Mouse (Mus musculus): ENCODE data around the gene Oat.

Oat gene

DNA sequence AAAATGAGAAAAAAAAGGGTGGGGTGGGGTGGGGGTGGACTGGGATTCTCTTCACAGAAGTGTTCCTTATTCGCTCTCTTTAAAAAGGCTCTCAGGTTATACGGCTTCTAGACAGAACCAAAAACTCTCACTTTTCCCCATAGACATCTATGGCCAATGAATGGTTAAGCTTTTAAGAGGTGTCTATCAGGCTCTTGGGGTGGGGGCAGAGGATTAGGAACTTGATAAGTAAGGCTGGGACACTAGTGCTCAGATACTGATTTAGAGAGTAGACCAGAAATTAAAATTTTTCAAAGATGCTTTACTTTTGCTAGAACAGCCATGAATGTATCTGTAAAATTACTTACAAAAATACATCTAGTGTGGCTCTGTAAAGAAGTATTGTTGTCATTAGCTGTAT lies 18.1 kb upstream of the Oat start:
- in situ Hi-C loops (cut with MboI; ENCODE audit: unreplicated experiment in 2 of 2) = no loop called here

DNA sequence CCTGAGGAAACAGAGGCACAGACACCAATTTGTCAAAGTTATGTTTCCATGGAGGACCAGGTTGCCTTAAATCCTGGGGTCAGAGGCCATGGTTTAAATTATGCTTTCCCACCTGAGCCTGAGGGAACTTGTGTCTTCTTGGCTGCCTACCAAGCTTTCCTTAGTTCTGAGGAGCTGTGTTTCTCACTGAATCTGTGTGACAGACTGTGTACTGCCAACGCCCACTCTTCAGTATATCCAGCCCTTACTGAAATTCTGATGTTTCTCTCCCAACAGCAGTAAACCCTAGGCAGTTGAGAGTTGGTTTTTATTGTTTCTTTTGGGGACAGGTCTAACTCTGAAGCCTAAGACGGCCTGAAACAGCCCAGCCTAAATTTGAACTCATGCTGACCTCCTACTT lies 17.6 kb upstream of the Oat start:
- in situ Hi-C loops (cut with MboI; ENCODE audit: unreplicated experiment in 2 of 2) = no loop called here

DNA sequence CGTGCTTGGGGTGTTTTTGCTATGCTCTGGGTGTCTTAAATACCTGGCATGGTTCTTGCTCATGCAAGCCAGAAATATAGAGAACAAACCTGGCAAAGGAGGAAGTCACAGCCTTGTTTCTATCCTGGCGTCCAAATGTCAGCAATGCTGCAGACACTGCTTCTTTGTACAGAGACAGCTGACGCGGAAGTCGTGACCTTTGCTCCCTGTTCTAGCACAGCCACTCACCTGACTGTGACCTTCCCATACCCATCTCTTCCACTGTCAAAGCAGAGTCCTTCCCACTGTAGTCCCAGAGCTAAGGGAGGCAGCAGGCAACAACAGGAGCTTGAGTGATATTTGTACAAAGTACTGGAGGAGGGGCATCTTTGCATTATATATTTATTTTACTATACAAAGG lies 13.4 kb upstream of the Oat start:
- in situ Hi-C loops (cut with MboI; ENCODE audit: unreplicated experiment in 2 of 2) = no loop called here

DNA sequence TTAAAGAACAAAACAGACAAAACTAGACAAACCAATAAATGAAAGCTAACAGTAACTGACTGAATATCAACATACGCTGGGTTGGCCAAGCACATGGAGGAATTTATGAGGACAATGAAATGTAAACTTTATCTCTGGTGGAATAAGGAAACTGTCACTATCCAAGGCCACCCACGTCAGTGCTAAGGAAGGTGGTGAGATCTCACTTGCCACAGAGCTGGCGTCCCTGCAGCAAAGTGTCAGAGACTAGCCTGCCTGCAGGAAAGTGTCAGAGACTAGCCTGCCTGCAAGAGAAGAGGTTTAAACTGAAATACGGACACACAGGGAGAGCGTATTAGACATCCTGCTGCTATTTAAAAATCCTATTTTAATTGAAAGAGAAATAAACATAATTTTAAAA lies 11.0 kb upstream of the Oat start:
- in situ Hi-C loops (cut with MboI; ENCODE audit: unreplicated experiment in 2 of 2) = no loop called here

DNA sequence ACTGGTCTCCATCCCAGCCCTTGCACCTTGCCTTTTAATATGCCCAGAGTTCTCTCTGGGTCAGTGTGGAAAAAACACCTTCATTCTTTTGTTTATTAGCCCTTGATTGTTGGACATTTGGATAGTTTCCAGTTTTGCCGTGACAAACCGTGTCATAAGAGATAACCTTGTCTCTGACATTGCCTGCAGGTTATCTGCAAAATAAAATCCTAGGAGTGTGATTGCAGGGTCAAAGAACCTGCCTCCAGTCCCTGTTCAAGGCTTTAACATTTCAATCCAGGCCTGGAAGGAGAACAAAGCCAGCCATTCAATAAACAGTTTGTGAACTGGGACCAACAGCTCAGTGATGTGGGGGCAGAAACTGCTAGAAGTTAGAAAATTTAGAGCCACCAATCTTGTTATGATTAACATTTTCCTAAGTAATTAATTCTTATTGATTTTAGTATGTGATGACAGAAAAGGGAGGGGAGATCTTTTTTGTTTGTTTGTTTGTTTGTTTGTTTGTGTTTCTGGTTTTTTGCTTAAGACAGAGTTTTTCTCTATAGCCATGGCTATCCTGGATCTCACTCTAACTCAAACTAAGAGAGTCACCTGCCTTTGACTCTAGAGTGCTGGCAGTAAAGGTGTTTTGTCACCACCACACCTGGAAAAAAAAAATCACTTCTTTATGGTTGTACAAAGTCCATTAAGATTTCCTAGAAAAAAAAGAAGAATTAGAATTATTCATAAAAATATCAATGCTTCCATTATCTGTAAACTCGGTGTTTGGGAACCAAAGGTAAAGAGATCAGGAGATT lies 9.7 kb upstream of the Oat start:
- in situ Hi-C loops (cut with MboI; ENCODE audit: unreplicated experiment in 2 of 2) = no loop called here

DNA sequence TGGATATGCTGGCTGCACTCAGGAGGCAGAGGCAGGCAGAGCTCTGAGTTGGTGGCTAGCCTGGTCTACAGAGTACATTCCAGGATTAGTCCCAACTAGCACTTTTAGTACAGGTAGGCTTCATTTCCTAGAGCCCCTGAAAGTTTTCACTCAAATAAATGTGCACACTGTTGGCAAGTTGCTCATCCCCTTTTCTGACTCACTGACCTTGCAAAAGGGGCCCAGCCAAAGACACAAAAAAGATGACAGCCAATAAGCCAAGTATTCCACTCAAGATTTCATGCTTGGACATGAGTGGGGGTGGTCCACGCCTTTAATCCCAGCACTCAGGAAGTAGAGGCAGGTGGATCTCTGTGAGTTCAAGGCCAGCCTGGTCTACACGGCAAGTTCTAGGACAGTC lies 5.2 kb upstream of the Oat start:
- in situ Hi-C loops (cut with MboI; ENCODE audit: unreplicated experiment in 2 of 2) = no loop called here

DNA sequence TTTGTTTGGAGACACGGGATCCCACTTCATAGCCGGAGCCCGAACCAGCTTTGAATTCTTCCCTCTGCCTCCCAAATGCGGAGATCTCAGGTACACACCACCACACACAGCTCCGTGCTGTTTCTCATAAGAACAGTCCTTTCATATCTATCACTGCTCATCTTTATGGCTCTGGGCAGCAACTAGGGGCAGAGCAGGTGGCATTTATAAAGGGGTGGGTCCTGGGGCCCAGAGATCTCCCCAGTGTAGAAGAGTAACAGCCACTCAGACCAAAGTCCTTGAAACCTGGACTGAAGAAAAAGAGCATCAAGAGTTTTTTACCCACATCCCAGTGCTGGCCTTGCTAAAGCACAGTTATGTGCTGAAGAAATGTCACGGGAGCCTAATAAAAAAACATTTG lies 4.3 kb upstream of the Oat start:
- in situ Hi-C loops (cut with MboI; ENCODE audit: unreplicated experiment in 2 of 2) = no loop called here

DNA sequence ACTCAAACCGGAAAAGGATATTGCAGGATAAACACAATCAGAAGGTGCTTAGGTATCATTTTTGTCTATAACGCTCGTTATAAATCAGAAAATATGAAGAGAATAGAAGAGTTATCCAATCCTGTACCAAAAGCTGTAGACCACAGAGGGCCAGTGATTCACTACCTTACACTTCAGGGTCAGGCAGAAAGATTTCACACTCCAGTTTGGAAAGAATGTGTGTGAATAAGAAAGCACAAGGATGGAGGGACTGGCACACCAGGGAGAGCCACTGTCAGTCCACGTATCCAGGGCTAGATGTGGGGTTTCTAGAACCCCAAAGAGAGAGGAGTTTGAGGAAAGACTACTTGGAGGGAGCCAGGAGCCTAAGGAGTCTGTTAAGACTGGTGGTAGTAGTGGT lies 693 bp upstream of the Oat start:
- in situ Hi-C loops (cut with MboI; ENCODE audit: unreplicated experiment in 2 of 2) = loop anchor here in 1 of 2 experiments (5.0 kb wide), 1 partner anchor 65 kb away; no protein-coding TSS in a partner anchor

DNA sequence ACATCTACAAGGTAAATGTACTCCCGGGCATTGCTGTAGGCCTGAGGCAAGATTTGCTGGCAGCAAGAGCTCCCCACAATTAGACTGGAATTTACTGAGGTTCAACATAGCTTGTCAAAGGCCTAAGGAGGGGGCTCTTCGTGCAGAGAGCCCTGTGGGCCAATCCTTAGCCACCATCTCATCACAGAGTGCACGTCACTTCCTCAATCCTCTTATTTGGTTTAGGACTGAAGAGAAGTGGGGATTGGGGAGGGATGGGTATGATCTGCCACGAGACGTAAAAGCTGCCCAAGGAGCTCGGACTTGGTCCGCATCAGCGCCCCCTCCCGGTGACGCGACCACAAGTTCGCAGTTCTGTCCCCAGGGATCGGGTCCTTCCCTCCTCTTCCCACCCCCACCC lies 575 bp downstream of the Oat start:
- in situ Hi-C loops (cut with MboI; ENCODE audit: unreplicated experiment in 2 of 2) = loop anchor here in 1 of 2 experiments (5.0 kb wide), 1 partner anchor 67 kb away; no protein-coding TSS in a partner anchor

DNA sequence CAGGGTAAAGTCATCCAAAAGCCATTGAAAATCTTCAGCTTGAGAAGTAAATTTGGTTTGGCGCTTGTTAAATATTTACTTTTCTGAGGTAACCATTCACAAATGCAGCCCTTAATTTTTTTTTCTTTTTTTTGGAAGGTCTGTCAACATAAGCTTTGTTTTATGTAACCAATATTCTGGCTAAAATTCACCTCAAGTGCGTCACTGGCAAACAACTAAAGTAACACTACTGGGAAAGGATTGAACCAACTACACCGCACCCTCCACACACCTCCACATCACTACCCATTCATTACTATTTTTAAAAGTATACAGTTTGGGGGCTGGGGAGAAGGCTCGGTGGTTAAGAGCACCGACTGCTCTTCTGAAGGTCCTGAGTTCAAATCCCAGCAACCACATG lies 1.6 kb downstream of the Oat start:
- in situ Hi-C loops (cut with MboI; ENCODE audit: unreplicated experiment in 2 of 2) = loop anchor here (5.0 to 25.0 kb wide), 3 partner anchors 68 to 1212 kb away; partner anchors contain the start of genes 2310057M21Rik (in 1 of the 2), Edrf1 (in 1 of the 2) and Pstk (in 1 of the 2)

DNA sequence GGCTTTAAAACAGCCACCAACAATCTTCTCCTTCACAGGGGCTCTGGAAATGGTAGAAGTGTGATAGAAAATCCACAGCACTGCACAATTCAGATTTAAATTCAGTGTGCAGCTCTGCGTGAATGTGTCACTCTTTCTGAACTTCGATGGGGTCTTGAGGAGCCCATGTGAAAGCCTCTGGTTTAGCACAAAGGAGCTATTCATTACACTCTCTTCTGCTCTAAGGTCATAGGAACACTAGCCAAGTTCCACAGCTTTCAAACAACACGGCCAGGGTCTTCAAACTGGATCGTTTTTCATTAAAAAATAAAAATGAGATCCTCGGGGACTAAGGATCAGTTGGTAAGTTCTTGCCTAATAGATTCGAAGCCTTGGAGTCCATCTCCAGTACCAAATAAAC lies 3.0 kb downstream of the Oat start:
- in situ Hi-C loops (cut with MboI; ENCODE audit: unreplicated experiment in 2 of 2) = loop anchor here (25.0 kb wide), 2 partner anchors 1064 to 1211 kb away; partner anchors contain the start of genes 2310057M21Rik (in 1 of the 2), Edrf1 (in 1 of the 2) and Pstk (in 1 of the 2)

DNA sequence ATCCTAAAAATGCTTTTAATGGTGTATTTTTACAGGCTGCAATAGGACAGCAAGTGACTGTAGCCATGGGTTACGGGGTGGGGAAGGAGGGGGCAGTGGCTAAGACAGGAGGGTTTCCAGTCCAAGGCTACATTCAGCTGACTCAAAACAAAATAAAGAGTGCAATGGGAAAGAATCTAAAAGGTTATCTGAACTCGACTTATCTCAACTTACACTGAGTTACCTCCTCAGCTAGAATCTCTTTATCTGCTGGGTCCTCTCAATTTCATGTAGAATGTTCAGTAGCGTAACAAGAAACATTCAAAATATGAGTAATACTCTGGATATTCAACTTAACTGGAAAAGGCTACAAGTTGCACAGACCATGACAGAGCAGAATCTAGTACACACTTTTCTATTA lies 3.5 kb downstream of the Oat start:
- in situ Hi-C loops (cut with MboI; ENCODE audit: unreplicated experiment in 2 of 2) = loop anchor here (25.0 kb wide), 2 partner anchors 1065 to 1210 kb away; partner anchors contain the start of genes 2310057M21Rik (in 1 of the 2), Edrf1 (in 1 of the 2) and Pstk (in 1 of the 2)

DNA sequence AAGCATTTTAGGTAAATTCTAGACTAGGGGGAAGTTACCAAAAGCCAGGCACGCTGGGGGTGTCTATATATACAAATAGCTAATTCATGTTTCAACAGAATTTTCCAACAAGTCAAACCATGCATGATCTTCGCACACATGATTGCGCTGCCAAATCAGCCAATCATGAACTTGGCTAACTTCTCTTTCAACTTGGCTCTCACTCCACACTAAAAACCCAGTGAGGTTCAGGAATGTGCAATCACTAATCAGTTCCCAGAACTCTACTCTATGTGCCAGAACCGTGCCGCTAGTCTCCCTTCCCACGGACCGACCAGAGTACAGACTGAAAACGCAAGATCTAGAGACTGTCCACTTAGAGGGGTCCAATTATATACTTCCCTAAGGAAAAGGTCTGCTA lies 4.7 kb downstream of the Oat start:
- in situ Hi-C loops (cut with MboI; ENCODE audit: unreplicated experiment in 2 of 2) = loop anchor here (25.0 kb wide), 2 partner anchors 1066 to 1209 kb away; partner anchors contain the start of genes 2310057M21Rik (in 1 of the 2), Edrf1 (in 1 of the 2) and Pstk (in 1 of the 2)

DNA sequence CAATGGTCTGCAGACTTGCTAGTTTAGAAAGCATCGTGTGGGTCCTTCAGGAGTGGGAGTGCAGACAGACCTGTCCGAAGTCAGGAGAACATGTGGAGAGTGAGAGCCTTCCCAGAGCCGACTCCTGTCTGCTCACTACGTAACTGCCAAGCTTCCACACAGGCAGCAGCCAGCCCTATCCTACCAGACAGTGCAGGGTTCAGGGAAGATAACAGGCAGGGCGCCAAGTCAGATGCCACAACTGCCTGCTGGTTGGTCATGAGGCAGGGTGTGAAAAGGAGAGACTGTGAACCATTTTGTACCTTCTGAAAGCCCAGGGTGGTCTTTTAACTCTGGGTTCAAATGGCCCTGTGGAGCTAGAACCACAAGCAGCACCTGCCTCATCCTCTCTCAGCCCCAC lies 6.1 kb downstream of the Oat start:
- in situ Hi-C loops (cut with MboI; ENCODE audit: unreplicated experiment in 2 of 2) = loop anchor here (25.0 kb wide), 2 partner anchors 1067 to 1208 kb away; partner anchors contain the start of genes 2310057M21Rik (in 1 of the 2), Edrf1 (in 1 of the 2) and Pstk (in 1 of the 2)

DNA sequence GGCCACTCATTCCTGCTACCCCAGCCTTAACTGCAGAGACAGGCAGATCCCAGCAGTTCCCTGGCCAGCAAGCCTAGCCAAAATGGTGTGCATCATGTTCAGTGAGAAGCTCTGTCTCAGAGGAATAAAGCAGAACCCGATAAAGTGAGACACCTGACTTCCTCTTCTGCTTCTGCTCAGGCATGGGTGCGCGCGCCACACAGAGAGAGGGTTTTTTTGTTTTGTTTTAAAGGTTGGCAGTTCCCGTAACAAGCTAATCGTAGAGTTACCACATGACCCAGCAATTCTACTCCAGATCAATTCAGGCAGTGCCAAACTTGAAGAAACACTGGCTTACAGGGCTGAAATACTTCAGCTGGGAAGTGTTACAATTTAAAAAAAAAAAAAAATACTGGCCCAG lies 7.4 kb downstream of the Oat start:
- in situ Hi-C loops (cut with MboI; ENCODE audit: unreplicated experiment in 2 of 2) = loop anchor here (10.0 to 25.0 kb wide), 3 partner anchors 326 to 1207 kb away; partner anchors contain the start of genes 2310057M21Rik (in 1 of the 2), Edrf1 (in 1 of the 2) and Pstk (in 1 of the 2)

DNA sequence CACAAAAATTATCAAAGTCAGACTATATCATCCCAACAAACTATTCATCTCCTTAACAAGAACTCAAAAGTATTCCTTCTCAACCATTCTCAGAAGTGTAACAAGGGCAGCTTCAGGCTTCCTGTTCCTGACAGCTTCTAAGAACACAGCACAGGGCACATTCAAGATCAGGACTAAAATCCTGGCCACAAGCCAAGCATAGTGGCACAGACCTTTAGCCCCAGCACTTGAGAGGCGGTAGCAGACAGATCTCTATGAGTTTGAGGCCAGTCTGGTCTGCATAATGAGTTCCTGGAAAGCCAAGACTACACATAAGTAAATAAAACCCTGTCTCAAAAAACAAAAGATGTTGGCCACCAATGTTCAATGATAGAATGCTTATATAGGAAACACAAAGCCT lies 10.4 kb downstream of the Oat start:
- in situ Hi-C loops (cut with MboI; ENCODE audit: unreplicated experiment in 2 of 2) = loop anchor here (10.0 to 25.0 kb wide), 3 partner anchors 329 to 1204 kb away; partner anchors contain the start of genes 2310057M21Rik (in 1 of the 2), Edrf1 (in 1 of the 2) and Pstk (in 1 of the 2)

DNA sequence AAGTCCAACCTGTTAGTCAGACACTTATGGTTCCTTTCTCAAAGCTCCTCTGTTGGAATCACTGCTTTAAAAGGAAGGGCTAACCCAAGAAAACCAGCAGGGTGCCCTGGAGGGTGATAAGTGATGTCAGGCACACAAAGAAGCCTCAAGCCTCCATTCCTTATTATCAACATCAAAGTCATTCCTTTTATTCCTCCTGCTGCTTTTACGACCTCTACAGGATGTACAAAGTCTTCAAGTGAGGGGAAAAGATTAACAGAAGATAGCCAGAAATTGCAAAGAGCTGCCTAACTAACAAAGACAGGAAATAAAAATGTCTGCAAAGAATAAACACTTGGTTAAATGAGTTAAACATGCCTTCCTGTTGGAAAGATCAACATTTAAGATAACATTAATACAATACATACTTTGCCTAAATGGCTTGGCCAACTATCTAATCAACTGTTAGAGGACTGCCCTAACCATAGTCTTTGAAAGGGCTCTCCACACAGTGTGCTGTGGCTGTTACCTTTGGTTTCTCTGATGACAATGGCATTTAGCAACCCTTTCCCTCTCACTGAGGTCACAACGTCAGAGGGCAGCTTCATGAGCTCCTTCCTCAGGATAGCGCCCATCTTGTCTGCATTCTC lies 16.9 kb downstream of the Oat start:
- in situ Hi-C loops (cut with MboI; ENCODE audit: unreplicated experiment in 2 of 2) = loop anchor here (5.0 to 25.0 kb wide), 6 partner anchors 332 to 1197 kb away; partner anchors contain the start of genes 2310057M21Rik (in 1 of the 2), Edrf1 (in 1 of the 2), Hmx2 (in 1 of the 2) and Pstk (in 1 of the 2)

DNA sequence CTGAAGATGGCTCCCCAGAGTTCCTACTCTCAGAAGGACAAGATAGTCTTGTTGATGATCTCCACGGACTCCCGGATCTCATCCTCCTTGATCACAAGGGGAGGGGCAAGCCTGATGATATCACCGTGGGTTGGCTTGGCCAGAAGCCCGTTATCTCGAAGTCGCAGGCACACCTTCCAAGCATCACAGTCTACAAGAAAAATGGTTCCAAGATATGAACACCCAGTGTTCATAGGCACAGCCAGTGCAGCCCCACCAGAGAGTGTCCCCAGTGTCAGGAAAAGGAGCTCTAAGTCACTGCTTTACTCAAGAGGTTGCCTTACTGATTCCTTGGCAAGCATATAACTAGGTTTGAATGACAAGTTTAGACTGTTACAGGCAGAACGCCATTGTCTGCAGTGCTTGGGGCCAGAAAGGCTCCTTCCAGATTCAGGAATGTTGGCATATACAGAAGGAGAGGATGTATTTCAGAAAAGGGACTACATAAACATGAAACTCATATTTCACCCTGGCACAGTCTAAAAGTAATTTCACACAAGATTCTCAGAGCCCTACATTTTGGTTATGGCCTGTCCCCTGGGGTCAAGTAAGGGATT lies 18.0 kb downstream of the Oat start:
- in situ Hi-C loops (cut with MboI; ENCODE audit: unreplicated experiment in 2 of 2) = loop anchor here (5.0 to 25.0 kb wide), 6 partner anchors 331 to 1196 kb away; partner anchors contain the start of genes 2310057M21Rik (in 1 of the 2), Edrf1 (in 1 of the 2), Hmx2 (in 1 of the 2) and Pstk (in 1 of the 2)

DNA sequence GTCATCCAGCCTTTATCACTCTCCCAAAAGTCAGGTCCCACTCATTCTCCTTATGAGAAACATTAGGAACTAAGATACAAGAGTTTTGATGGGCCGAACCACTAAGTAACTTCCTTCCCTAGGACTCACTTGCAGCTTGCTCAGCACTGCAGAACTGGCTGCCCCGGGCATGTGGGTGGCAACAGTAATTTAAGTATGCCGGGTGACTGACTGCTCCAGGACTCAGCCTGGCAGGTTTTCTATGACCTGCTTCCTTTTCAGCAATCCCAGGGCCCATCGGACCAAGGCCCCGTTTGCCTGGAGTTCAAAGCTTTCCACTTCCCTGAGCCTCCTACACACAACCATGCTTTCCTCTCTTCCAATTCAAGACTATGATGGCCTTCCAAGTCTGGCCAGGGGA lies 19.6 kb downstream of the Oat start:
- in situ Hi-C loops (cut with MboI; ENCODE audit: unreplicated experiment in 2 of 2) = loop anchor here (5.0 to 25.0 kb wide), 6 partner anchors 329 to 1194 kb away; partner anchors contain the start of genes 2310057M21Rik (in 1 of the 2), Edrf1 (in 1 of the 2), Hmx2 (in 1 of the 2) and Pstk (in 1 of the 2)

DNA sequence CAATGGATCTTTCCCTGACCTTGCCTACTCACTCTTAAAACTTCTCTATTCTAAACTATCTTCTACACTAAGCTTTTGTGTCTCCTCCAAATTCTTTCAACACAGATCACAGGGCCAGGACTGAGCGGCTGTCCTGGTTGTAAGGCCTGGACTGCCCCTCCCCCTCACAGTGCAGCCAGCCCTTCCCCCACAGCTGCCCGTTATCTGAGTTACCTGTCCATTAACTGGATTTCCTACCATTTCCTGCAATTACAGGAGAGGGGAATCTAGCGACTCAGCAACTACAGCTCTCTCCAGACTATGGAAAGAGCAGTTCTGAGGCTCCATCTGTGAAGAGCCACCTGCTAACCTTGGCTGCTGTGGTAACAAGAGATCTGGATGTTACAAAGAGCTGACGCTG lies 20.3 kb downstream of the Oat start:
- in situ Hi-C loops (cut with MboI; ENCODE audit: unreplicated experiment in 2 of 2) = loop anchor here (5.0 to 25.0 kb wide), 6 partner anchors 329 to 1194 kb away; partner anchors contain the start of genes 2310057M21Rik (in 1 of the 2), Edrf1 (in 1 of the 2), Hmx2 (in 1 of the 2) and Pstk (in 1 of the 2)
